Mouse (Mus musculus): ENCODE measurements around the gene Lancl1. TPM values are rescaled to one million over a fixed set of nuclear protein-coding genes. Genes with fewer than 3 reads are reported as not detected.

Lancl1 gene
- total RNA-seq, 2 experiments from 2014 or later: 207 to 216 TPM

- DNase-seq (ENCODE audit: low spot score in 2 of 2): no peak
Observed at GRCm38 (mm10) chr1:67017101-67017870, 21.4 kb downstream of the Lancl1 start.

GRCm38 (mm10) chr1:67014205-67014604 is 24.5 kb downstream of the Lancl1 start:
- no peak for DNase-seq (ENCODE audit: low spot score in 2 of 2)

- DNase-seq (ENCODE audit: low spot score in 2 of 2): no peak
Observed at GRCm38 (mm10) chr1:67010520-67010919, 28.2 kb downstream of the Lancl1 start.

GRCm38 (mm10) chr1:67003699-67004098 is 35.0 kb downstream of the Lancl1 start:
- DNase-seq (ENCODE audit: low spot score in 2 of 2): peak in 1 of 2 experiments; percentile 15

- no peak for DNase-seq (ENCODE audit: low spot score in 2 of 2)
Observed at GRCm38 (mm10) chr1:67002226-67002625, 36.4 kb downstream of the Lancl1 start.

- DNase-seq (ENCODE audit: low spot score in 2 of 2): no peak
Observed at GRCm38 (mm10) chr1:67001367-67001766, 37.3 kb downstream of the Lancl1 start.

GRCm38 (mm10) chr1:67000484-67000883 is 38.2 kb downstream of the Lancl1 start:
- no peak for DNase-seq (ENCODE audit: low spot score in 2 of 2)

- DNase-seq (ENCODE audit: low spot score in 2 of 2): no peak
Observed at GRCm38 (mm10) chr1:66998601-66999000, 40.1 kb downstream of the Lancl1 start.

GRCm38 (mm10) chr1:66998188-66998587 is 40.5 kb downstream of the Lancl1 start:
- no peak for DNase-seq (ENCODE audit: low spot score in 2 of 2)

GRCm38 (mm10) chr1:66996819-66997218 is 41.9 kb downstream of the Lancl1 start:
- DNase-seq (ENCODE audit: low spot score in 2 of 2): no peak

GRCm38 (mm10) chr1:66992764-66993163 is 45.9 kb downstream of the Lancl1 start:
- DNase-seq (ENCODE audit: low spot score in 2 of 2): peak in 1 of 2 experiments; percentile 11

GRCm38 (mm10) chr1:66987558-66988190 is 51.0 kb downstream of the Lancl1 start:
- no peak for DNase-seq (ENCODE audit: low spot score in 2 of 2)

GRCm38 (mm10) chr1:66985906-66986305 is 52.8 kb downstream of the Lancl1 start:
- DNase-seq (ENCODE audit: low spot score in 2 of 2): no peak

GRCm38 (mm10) chr1:66985129-66985698 is 53.5 kb downstream of the Lancl1 start:
- no peak for DNase-seq (ENCODE audit: low spot score in 2 of 2)

GRCm38 (mm10) chr1:66980129-66980528 is 58.5 kb downstream of the Lancl1 start:
- DNase-seq (ENCODE audit: low spot score in 2 of 2): no peak

GRCm38 (mm10) chr1:66975456-66975855 is 63.2 kb downstream of the Lancl1 start:
- no peak for DNase-seq (ENCODE audit: low spot score in 2 of 2)

GRCm38 (mm10) chr1:66964857-66965256 is 73.8 kb downstream of the Lancl1 start:
- no peak for DNase-seq (ENCODE audit: low spot score in 2 of 2)

- no peak for DNase-seq (ENCODE audit: low spot score in 2 of 2)
Observed at GRCm38 (mm10) chr1:66960536-66961243, 78.0 kb downstream of the Lancl1 start.

GRCm38 (mm10) chr1:66957361-66957760 is 81.3 kb downstream of the Lancl1 start:
- no peak for DNase-seq (ENCODE audit: low spot score in 2 of 2)

- no peak for DNase-seq (ENCODE audit: low spot score in 2 of 2)
Observed at GRCm38 (mm10) chr1:66951086-66951485, 87.6 kb downstream of the Lancl1 start.
